Mouse (Mus musculus) CD4-positive, CD25-positive, alpha-beta regulatory T cell, adult 4 months (primary cell): ENCODE data around the gene Rab1a. TPM values are rescaled to one million over a fixed set of nuclear protein-coding genes. Genes with fewer than 3 reads are reported as not detected.
"Not testable (repeated sequence)": the region's sequence is repeated elsewhere in the genome, so short reads cannot be mapped to it uniquely, and the experiment has no call there.

Experiments
- ATAC-seq: one replicate; pipeline ENCODE4 v1.8.0; 2017
- polyA plus RNA-seq, 2 experiments: library from polyadenylated mRNA; unstranded; fragments of 100-300 nt; shearing (Covaris generic); gene quantifications; one replicate each; pipeline ENCODE4 v1.2.1; 2017

Gene Rab1a
- polyA plus RNA-seq, 2 experiments from 2014 or later: 70.6 to 103 TPM

GRCm38 (mm10) chr11:20217227-20217626 is 16.0 kb downstream of the Rab1a start:
- ATAC-seq: no peak

DNA sequence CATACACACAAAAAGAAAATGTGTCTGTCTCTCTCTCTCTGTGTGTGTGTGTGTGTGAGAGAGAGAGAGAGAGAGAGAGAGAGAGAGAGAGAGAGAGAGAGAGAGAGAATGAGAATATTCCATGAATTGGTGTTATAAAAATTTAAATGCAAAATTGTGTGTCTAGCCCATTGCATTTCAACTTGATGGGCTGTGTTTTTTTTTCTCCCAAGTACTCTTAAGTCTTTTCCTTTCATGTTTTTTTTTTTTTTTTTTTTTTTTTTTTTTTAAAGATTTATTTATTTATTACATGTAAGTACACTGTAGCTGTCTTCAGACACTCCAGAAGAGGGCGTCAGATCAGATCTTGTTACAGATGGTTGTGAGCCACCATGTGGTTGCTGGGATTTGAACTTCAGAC is 20.4 kb downstream of the Rab1a start:
- ATAC-seq: not testable (repeated sequence)

- ATAC-seq: no peak
Observed at GRCm38 (mm10) chr11:20224196-20224595, 23.0 kb downstream of the Rab1a start.

DNA sequence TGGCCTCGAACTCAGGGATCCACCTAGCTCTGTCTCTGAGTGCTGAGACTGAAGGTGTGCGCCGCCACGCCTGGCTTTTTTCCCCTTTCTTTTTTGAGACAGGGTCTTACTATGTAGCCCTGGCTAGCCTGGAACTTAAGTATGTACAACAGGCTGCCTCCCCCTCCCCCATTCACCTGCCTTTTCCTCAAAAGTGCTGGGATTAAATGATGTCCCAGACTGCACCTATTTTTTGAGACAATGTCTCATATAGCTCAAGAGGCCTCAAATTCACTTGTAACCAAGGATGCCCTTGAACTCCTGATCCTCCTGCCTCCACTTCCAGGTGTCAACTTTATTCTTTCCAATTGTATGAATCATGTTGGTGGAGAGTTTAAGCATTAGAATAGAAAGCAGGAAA is 24.7 kb downstream of the Rab1a start:
- ATAC-seq: no peak

DNA sequence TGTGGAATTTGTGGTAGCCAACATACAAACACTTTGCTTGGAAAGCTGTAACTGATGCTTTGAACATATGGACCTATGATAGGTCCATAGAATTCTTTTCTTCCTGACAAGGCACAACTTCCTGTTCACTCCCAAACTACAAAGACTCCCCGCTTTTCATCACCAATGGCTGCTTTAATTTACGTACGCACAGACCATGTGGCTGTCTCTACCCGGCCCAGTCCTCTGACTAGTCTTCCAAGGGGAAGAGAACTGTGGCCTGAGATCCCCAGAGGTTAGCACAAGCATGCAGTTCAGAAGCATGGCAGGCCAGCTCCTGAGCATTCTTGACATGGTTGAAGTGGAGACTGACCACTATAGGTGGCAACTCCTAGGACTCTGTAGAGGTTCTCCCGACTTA is 27.4 kb downstream of the Rab1a start:
- ATAC-seq: no peak

- no peak for ATAC-seq
Observed at GRCm38 (mm10) chr11:20229311-20229710, 28.1 kb downstream of the Rab1a start.

GRCm38 (mm10) chr11:20230286-20230685 is 29.1 kb downstream of the Rab1a start:
- no peak for ATAC-seq

GRCm38 (mm10) chr11:20231128-20231878 is 30.1 kb downstream of the Rab1a start:
- ATAC-seq: peak; percentile 31

- no peak for ATAC-seq
Observed at GRCm38 (mm10) chr11:20232016-20232755, 31.0 kb downstream of the Rab1a start.

GRCm38 (mm10) chr11:20234233-20234632 is 33.0 kb downstream of the Rab1a start:
- no peak for ATAC-seq

- ATAC-seq: no peak
Observed at GRCm38 (mm10) chr11:20237018-20237417, 35.8 kb downstream of the Rab1a start.

DNA sequence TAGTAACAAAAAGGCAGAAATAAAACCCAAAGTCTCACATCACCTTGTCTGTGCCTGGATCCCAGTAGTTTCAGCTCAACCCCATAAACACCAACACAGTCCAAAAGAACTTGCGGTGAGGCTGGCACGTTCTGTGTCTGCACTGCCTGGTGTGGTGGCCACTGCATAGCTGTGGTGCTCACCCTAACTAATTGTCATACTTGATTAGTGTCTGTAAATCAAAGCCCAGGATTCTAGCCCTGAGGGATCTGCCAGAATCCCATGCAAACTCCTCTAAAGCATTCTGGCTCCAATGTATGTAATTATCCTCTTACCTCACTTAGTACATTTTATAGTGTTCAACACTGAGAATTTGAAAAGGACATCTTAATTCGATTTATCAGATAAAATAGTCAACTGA is 36.7 kb downstream of the Rab1a start:
- ATAC-seq: no peak

GRCm38 (mm10) chr11:20239279-20239861 is 38.1 kb downstream of the Rab1a start:
- no peak for ATAC-seq

DNA sequence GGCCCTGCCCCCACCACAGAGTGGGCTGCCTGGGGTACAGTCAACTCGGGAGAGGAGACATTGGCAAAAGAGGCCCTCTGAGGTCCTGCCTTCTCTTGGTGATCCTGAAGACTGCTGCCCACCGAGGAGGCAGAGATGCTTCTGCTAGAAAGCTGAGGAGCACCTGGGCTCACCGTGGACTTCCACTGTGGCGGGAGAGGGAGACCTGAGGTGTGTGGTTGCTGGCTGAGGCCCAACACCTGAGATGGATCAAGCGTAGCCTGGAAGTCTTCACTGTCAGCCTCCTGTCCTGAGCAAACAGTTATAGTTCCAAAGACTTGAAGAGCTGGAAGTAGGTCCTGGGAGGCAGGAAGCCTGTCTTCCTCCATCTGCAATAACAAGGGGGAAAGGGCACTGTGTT is 39.1 kb downstream of the Rab1a start:
- no peak for ATAC-seq

GRCm38 (mm10) chr11:20241311-20241710 is 40.1 kb downstream of the Rab1a start:
- ATAC-seq: no peak

GRCm38 (mm10) chr11:20242366-20243056 is 41.3 kb downstream of the Rab1a start:
- ATAC-seq: no peak

- no peak for ATAC-seq
Observed at GRCm38 (mm10) chr11:20243214-20243913, 42.1 kb downstream of the Rab1a start.

GRCm38 (mm10) chr11:20244336-20245290 is 43.4 kb downstream of the Rab1a start:
- no peak for ATAC-seq

DNA sequence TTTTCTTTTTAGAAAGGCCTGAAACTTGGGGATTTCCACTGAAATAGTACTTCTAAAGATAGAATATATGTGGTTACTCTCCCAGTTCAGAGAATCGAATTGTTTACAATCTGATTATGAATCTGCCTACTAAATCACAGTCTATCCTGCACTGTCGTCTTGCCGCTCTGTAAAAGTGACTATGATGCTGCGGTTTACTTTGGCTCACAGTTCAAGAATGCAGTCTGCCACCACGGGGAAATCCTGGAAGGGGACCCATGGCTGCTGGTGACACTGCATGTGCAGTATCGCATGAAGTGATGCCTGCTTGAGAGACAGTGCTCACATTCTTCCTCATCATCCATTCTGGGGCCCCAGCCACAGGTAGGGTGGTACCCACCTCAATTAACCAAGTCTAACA is 44.1 kb downstream of the Rab1a start:
- no peak for ATAC-seq

- ATAC-seq: no peak
Observed at GRCm38 (mm10) chr11:20246616-20247015, 45.4 kb downstream of the Rab1a start.

DNA sequence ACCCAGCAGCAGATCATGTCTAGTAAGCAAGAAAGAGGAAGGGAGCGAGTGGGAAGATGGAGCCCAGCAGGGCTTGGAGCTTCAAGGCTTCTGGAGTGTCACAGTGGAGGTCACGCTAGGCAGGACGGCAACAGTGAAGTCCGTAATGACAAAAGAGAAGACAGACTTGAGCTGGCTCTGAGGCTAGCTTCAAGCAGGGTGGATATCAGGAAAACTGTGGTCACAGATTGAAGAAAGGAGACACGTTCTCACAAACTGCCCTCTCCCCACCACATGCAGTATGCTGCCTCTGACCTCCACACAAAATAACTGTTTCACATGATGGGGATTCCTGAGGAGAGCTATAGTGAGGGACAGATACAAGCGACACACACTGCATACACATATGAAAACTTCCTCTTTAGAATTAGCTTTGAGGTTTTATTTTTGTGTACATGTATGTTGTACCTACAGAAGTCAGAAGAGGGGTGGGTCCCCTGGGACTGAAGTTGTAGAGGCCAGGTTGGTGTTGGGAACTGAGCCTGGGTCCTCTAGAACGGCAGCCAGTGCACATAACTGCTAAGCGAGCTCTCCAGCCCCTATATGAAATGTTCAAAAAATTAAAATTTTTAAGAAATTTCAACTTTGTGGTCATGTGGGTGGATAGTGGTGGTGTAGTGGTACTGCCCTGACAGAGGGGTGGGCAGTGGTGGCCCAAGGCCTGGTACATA is 46.1 kb downstream of the Rab1a start:
- no peak for ATAC-seq
